Mouse (Mus musculus) activated CD4-positive, CD25-positive, alpha-beta regulatory T cell, adult 4 months (primary cell): Measurements from ENCODE around the gene Baiap2. TPM values are rescaled to one million over a fixed set of nuclear protein-coding genes. Genes with fewer than 3 reads are reported as not detected.

ENCODE experiments used
- ATAC-seq: one replicate; pipeline ENCODE4 v1.8.0; 2017
- polyA plus RNA-seq, 2 experiments: library from polyadenylated mRNA; unstranded; fragments of 100-300 nt; shearing (Covaris generic); gene quantifications; one replicate each; pipeline ENCODE4 v1.2.1; 2017

Gene Baiap2
- polyA plus RNA-seq, 2 experiments from 2014 or later = 6.9 to 12.0 TPM

DNA sequence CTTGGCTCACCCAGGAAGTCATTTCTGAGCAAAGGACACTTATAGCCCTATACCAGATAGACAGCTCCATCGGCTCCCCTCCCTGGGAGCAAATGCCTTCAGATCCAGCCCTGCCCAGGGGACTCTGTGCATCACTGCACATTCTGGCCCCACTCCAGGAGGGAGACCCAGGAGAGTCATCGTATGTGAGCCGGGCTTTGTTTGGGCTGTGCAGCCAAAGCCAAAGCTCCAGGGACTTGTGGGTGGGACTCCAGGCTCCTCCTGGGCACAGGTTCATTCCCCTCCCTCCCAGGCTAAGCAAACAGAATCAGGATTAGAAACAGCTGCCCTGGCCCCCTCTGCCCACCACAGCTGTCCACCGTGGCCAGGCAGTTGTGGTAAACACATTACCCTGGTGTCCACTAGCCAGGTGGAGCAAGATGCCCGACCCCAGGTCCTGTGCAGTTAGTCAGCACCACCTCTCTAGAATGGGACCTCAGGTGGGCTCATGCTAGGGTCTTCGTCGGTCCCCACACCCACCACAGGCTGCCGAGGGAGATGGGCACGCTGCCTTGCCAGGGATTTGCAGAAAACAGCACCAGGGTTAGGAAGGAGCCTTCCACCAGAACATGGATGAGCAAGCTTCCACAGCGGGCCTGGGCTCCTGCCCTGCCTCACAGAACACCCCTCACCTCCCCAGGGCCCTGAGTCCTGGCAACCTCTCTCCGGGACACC lies 103.4 kb downstream of the Baiap2 start:
- ATAC-seq = no peak

DNA sequence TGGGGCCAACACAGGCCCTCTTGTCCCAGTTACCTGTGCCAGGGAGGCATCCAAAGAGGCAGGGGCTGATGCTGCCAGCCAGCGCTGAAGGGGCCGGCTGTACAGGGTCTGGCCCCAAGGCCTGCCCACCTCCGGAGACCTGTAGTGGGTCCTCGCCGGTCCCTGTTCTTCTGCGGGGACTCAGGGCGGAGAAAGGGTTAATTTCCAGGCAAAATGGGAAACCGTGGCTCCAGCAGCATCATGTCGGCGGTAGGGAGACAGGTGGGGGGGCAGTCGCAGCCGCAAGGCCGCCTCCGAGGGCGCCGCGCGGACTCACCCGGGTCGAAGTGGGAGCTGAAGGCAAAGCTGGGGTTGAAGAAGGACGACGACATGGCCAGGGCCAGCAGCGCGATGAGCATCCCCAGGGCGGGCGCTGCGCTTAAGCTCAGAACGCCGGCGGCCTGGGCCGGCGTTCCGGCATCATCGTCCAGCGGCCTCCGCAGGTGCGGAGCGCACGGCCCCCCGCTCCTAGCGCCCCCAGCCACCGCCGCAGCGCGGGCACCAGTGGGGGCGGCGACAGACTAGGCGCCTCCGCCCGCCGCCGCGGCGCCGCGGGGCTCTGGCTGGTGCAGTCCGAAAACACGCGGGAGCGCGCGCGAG lies 104.1 kb downstream of the Baiap2 start, which contains the start of gene Aatk:
TSS of gene Aatk (minus strand) at position 615 of the 639 bp plus-strand sequence.
- no peak for ATAC-seq

DNA sequence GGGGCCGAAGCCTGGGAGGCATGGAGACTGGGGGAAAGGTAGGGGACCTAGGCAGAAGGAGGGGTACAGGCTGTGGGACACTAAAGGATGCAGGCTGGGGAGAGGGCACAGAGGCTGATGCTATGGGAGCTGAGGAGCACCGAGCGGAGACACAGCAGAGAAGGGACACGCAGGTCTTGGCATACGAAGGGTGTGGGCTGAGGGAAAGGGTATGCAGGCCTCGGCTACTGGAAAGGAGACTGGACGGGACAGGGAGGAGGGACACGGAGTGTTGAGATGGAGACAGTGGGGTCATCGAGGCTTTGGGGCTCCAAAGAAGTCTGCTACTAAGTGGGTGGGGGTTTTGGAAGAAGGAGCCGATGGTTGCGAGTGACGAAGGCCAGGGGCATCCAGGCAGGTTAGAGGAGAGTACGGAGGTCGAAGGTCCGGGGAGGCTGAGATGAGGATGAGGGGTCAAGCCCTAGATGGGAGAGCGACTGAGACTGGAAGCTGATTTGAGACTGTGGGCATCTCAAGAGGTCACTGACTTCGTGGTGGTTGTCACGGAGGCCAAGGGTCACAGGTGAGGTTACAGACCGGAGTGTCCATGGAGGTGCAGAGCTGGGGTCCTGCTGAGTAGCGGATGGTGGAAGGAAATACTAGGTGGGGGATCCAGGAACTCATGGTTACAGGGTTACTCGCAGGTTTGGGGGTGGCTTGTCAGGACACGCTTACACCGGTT lies 105.1 kb downstream of the Baiap2 start:
- no peak for ATAC-seq

DNA sequence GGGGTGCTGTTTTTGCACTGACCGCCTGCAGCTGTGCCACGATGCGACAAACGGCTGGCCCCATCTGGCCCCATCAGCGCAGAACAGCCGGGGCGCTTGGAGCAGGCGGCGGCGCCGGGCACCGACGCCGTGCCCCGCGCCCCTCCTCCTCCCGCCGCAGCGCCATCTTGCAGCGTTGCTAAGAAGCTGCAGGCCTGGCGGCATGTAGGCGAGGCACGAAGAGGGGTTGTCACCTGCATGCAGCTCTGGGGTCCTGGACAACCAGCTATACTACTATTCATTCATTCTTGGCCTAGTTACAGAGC lies 105.6 kb downstream of the Baiap2 start:
- no peak for ATAC-seq

DNA sequence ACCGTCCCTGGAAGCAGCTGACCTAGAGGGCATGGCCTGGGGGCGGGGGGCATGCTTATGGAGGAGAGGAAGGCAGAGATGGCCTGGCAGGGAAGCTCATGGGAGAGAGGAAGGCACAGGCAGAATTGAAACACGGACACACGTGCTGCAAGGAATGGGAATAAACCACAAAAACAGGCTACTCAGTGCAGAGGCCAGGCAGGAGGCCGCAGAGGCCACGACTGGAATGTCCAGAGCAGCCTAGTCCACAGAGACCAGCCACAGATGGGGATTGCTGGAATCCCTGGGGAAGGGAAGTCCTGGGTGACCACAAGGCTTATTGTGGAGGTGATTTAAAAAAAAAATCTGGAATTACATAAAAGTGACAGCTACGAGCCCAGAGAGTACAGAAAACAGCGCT lies 106.5 kb downstream of the Baiap2 start:
- ATAC-seq = no peak

DNA sequence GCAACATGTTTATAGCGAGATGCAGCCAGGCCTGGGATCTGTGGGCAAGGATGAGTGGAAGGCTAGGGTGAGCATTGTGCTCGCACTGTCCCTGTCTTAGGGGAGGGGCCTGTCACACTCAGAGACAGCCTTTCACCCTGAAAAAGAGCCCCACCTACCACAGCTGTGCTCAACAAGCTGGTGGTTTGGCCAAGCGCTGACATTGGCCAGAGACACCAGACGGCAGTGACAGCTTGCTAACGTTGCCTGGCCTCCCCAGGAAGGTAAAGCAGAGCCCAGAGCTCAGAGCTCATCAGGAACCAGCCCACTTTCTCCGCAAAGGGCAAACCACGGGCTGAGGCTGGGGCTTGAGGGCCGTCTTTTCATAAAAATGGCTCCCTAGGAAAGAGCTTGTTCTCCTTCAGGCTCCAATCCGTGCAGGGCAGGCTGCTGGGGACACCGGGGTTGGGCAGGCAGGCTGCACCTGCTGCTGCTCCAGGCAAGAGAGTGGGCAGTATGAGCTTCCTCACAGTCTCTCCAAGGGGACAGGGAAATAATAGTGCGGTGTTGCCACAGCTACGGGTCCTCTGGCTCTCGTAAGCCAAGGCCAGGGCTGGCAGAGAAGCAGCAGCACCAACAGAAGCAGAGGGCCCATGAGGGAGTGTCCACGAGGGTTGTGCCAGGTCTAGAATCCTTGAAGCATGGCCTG lies 108.7 kb downstream of the Baiap2 start:
- ATAC-seq = no peak

DNA sequence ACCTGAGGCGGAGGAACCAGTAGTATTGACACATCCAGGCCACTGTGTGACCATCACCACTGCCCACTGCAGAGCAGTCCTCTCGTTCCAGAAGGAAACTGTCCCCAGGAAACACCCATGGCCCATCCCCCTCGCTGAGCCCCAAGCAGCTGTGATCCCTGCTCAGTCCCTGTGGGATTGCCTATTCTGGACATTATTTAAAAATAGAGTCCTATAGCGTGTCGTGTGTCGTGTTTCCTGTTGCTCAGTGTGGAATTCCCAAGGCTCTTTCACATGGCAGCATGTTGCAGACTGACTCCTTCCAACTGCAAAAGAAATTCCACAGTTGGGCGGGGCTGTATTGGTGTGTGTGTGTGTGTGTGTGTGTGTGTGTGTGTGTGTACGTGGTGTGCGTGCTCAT lies 109.7 kb downstream of the Baiap2 start:
- ATAC-seq = no peak

DNA sequence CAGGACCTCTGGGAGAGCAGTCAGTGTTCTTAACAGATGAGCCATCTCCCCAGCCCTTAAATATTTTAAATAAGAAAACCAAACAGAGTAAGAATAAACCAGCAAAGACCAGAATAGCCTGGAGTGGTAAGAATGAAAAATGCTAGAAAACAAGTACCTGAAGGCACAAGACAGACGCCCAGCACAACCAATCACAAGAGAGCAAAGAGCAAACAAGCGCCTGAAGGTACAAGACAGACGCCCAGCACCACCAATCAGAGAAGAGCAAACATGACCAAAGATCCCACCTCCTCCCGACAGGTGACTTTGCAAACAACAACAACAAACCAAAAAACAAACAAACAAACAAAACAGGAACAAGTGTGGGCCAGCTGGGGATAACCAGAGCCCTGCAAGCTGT lies 111.3 kb downstream of the Baiap2 start:
- ATAC-seq = no peak

DNA sequence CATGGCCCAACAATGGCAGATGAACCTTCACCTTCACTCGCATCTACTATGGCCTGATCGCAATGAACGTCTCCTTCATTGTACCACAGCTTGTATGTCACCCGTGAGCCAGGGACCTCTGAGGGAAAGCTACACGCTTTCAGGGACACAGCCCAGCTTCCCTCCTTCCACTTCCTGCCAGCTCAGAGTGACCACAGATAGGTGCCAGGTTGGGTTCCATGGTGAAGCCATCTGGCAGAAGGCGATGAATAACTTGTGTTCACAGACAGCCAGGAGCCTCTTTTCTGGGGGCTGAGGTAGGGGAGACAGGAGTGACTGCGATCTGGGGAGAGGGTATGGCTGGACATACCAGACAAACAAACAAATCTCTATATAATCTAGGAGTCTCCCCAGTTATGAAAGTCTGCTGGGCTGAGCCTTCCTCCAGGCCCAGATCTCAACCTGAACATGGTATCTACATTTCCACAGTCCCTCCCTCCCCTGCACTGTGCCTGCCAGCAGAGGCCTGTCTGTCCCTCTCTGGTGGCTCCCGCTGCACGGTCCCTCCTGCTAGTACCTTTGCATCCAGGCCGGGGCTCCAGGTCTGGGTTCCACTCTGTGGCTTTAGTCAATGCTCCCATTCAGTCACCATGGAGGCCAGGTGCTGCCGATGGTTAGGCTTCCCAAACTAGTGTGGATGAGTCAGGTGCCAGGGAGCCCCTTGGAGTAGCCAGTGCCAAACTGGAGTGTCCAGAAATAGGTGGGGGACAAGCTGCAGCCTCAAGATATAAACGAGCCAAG lies 113.6 kb downstream of the Baiap2 start:
- ATAC-seq = no peak

Other genes starting within 250 kb of the Baiap2 start
- 10 to 100 TPM; 46.6 to 52.0 TPM for gene Chmp6, start 29.3 kb upstream of the Baiap2 start, polyA plus RNA-seq
- gene Aatk, start 104.4 kb downstream of the Baiap2 start, polyA plus RNA-seq = not detected
- 1 to 10 TPM; 1.2 to 1.5 TPM for gene Cep131, start 144.1 kb downstream of the Baiap2 start, polyA plus RNA-seq
- gene Tepsin, start 156.0 kb downstream of the Baiap2 start, polyA plus RNA-seq = 10 to 100 TPM in 1 of 2 experiments, 1 to 10 TPM in 1; 7.3 to 10.4 TPM
- gene Ndufaf8, start 156.2 kb downstream of the Baiap2 start, polyA plus RNA-seq = 10 to 100 TPM; 85.8 to 94.6 TPM
- 10 to 100 TPM; 30.8 to 54.7 TPM for gene Slc38a10, start 208.6 kb downstream of the Baiap2 start, polyA plus RNA-seq